Mouse (Mus musculus): ENCODE results near the gene Slc30a9. TPM values are rescaled to one million over a fixed set of nuclear protein-coding genes. Genes with fewer than 3 reads are reported as not detected.

Slc30a9 gene
- polyA plus RNA-seq, 1 experiment: 46.2 TPM

- no peak overlapping the region for H3K4me3 ChIP-seq (ENCODE audit: insufficient read depth, low read length)
- no peak overlapping the region for H3K27ac ChIP-seq (ENCODE audit: insufficient read depth, low read depth, low read length)
- H3K4me1 ChIP-seq (ENCODE audit: control insufficient read depth, insufficient read depth, low read length): peaks cover 21% of the 10 kb centered on the region
- no peak for TF ChIP-seq CTCF (IDR thresholded peaks at IDR 0.05; ENCODE audit: low read depth, low read length)
- TF ChIP-seq POLR2A (IDR thresholded peaks at IDR 0.05; ENCODE audit: borderline replicate concordance, low read depth, low read length): no peak
Observed at GRCm38 (mm10) chr5:67404380-67404779, 97.6 kb downstream of the Slc30a9 start.

- H3K4me3 ChIP-seq (ENCODE audit: insufficient read depth, low read length): no peak overlapping the region
Observed at GRCm38 (mm10) chr5:67404919-67405318, 98.2 kb downstream of the Slc30a9 start.

More at GRCm38 (mm10) chr5:67404919-67405318, 98.2 kb downstream of the Slc30a9 start:
- TF ChIP-seq POLR2A (IDR thresholded peaks at IDR 0.05; ENCODE audit: borderline replicate concordance, low read depth, low read length): no peak
- no peak for TF ChIP-seq CTCF (IDR thresholded peaks at IDR 0.05; ENCODE audit: low read depth, low read length)
- Histone ChIP-seq H3K27ac (ENCODE audit: insufficient read depth, low read depth, low read length) (no peak overlapping the region), H3K4me1 (ENCODE audit: control insufficient read depth, insufficient read depth, low read length) (peaks cover 21% of the 10 kb centered on the region)

Other genes starting within 250 kb of the Slc30a9 start
- not detected in 2 replicates for gene Phox2b, start 207.7 kb upstream of the Slc30a9 start, polyA plus RNA-seq (2012; ENCODE audit: insufficient read depth, insufficient read length, missing spikeins)
- gene Tmem33, start 46.4 kb upstream of the Slc30a9 start, polyA plus RNA-seq (2012; ENCODE audit: insufficient read depth, insufficient read length, missing spikeins): 83.9 and 95.6 TPM in 2 replicates
- 7.9 and 9.3 TPM in 2 replicates for gene Bend4, start 121.4 kb downstream of the Slc30a9 start, polyA plus RNA-seq (2012; ENCODE audit: insufficient read depth, insufficient read length, missing spikeins)